Mouse (Mus musculus): Measurements from ENCODE around the gene Fanci.

- TF ChIP-seq POLR2A (IDR thresholded peaks at IDR 0.05; ENCODE audit: low read depth, low read length) (no peak), CTCF (IDR thresholded peaks at IDR 0.05; ENCODE audit: borderline replicate concordance, insufficient read depth, low read length) (no peak)
Measured at GRCm38 (mm10) chr7:79461721-79462120, 70.0 kb downstream of the Fanci start.
